Mouse (Mus musculus) liver, embryonic 14.5 days (tissue): ENCODE results near the gene Dhx58. TPM values are rescaled to one million over a fixed set of nuclear protein-coding genes. Genes with fewer than 3 reads are reported as not detected.

Experiments used
- ATAC-seq: fragments of 200-750 bp; cut with Nextera tagmentation; 2 replicates; pipeline ENCODE4 v1.8.0; 2017; ENCODE audit warnings: moderate number of reproducible peaks, mild to moderate bottlenecking, moderate library complexity; ENCODE audit not compliant: insufficient read depth
- DNase-seq, 3 experiments: peaks; one replicate each; pipeline ENCODE4 v3.0.0-alpha.2; 2012 to 2013; ENCODE audit warnings: low read depth in 3 of 3, low spot score in 3 of 3
- H3K27ac ChIP-seq: fragments of 300-500 bp; sonication (generic); 2 replicates; pipeline ENCODE4 v1.5.1; 2014; ENCODE audit warnings: moderate library complexity, mild to moderate bottlenecking, control low read depth, inconsistent platforms
- H3K27me3 ChIP-seq: fragments of 300-500 bp; sonication (generic); 2 replicates; pipeline ENCODE4 v1.6.1; 2014; ENCODE audit warnings: mild to moderate bottlenecking, low read length, moderate library complexity; ENCODE audit not compliant: control insufficient read depth, insufficient read depth
- H3K36me3 ChIP-seq: fragments of 300-500 bp; sonication (generic); replicated peaks from 2 replicates; pipeline ENCODE4 v1.6.1; 2014; ENCODE audit warnings: low read depth; ENCODE audit not compliant: control insufficient read depth, insufficient read depth
- H3K4me1 ChIP-seq, 2 experiments: fragments of 200-500 bp in 1 of 2; fragments of 300-500 bp in 1 of 2; sonication (generic) in 1 of 2; replicated peaks; 2 replicates each; pipeline ENCODE4 v1.6.1; 2012 to 2014; ENCODE audit warnings: antibody characterized with exemption in 1 of 2, inconsistent platforms in 1 of 2, low read length in 1 of 2; ENCODE audit not compliant: control insufficient read depth in 2 of 2, insufficient read depth in 2 of 2
- H3K4me2 ChIP-seq: fragments of 300-500 bp; sonication (generic); 2 replicates; pipeline ENCODE4 v1.6.1; 2014; ENCODE audit warnings: low read depth, mild to moderate bottlenecking, control low read depth, moderate library complexity
- H3K4me3 ChIP-seq, 2 experiments: fragments of 200-500 bp in 1 of 2; fragments of 300-500 bp in 1 of 2; sonication (generic) in 1 of 2; 2 replicates each; pipeline ENCODE4 v1.5.1; 2012 to 2014; ENCODE audit warnings: low read depth in 2 of 2, low read length in 2 of 2, mild to moderate bottlenecking in 2 of 2, control low read depth in 1 of 2, inconsistent platforms in 1 of 2, moderate library complexity in 1 of 2; ENCODE audit not compliant: insufficient read depth in 1 of 2
- H3K9ac ChIP-seq: fragments of 300-500 bp; sonication (generic); replicated peaks from 2 replicates; pipeline ENCODE4 v1.6.1; 2014; ENCODE audit warnings: mild to moderate bottlenecking, control low read depth, moderate library complexity
- H3K9me3 ChIP-seq: fragments of 300-500 bp; sonication (generic); 2 replicates; pipeline ENCODE4 v1.6.1; 2016; ENCODE audit warnings: low read length, mixed read lengths; ENCODE audit not compliant: control insufficient read depth
- CTCF ChIP-seq: IDR thresholded peaks from 2 replicates; pipeline ENCODE4 v1.5.1; 2016; ENCODE audit warnings: antibody characterized with exemption, low read depth, control low read depth
- EP300 ChIP-seq: IDR thresholded peaks from 2 replicates; pipeline ENCODE4 v1.6.1; 2016; ENCODE audit warnings: antibody characterized with exemption, low read depth
- WGBS: fragments of 180-500 bp; shearing (Covaris S2); extraction: QIAGEN DNeasy Blood & Tissue Kit; methylation state at CpG from one replicate; pipeline ENCODE4 v1.1.7; 2014; ENCODE audit not compliant: insufficient replicate concordance; 5-methylcytosine and 5-hydroxymethylcytosine counted together
- polyA plus RNA-seq, 2 experiments: library from polyadenylated mRNA; depleted of rRNA in 1 of 2; stranded (reverse) in 1 of 2; unstranded in 1 of 2; fragments of >200 nt; fragmentation: Nextera tagmentation in 1 of 2; extraction: Ambion mirVana in 1 of 2; gene quantifications; 2 replicates each; pipeline versions ENCODE4 v1.2.1 to v1.2.3; 2012 to 2014

The Dhx58 gene
- polyA plus RNA-seq, 2 experiments, result 1.6 to 1.7 TPM

DNA sequence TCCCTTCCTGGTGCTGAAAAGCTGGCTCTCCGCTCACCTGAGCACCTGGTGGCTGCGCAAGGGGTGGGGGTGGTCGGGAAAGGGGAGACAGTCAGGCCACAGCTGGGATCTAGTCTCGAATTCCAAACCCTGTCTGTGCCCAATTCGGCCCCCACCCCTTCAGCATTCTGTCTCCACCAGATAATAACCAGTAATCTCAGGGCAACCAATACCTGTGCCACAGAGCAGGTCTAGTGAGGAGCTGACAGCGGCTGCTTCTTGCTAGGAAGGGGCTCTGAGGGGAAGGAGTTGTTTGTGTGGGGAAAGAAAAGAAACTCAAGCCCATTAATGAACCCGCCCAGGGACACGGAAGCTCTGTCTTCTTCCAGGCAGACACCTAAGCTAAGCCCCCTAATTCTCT is 52.9 kb downstream of the Dhx58 start:
- WGBS, result 14% methylated on average over 8 of the region's 8 CpGs
- TF ChIP-seq EP300, result no peak
- TF ChIP-seq CTCF, result no peak
- H3K4me3 ChIP-seq, result no peak overlapping the region
- ATAC-seq (no peak), DNase-seq (no peak)
- H3K9me3 ChIP-seq, result no peaks in the 10 kb centered on the region
- no peaks in the 10 kb centered on the region for H3K4me1 ChIP-seq
- no peak overlapping the region for H3K27ac ChIP-seq
- no peak overlapping the region for H3K9ac ChIP-seq
- H3K4me2 ChIP-seq, result no peak overlapping the region
- H3K36me3 ChIP-seq, result no peaks in the 10 kb centered on the region
- H3K27me3 ChIP-seq, result peaks cover 7% of the 10 kb centered on the region

DNA sequence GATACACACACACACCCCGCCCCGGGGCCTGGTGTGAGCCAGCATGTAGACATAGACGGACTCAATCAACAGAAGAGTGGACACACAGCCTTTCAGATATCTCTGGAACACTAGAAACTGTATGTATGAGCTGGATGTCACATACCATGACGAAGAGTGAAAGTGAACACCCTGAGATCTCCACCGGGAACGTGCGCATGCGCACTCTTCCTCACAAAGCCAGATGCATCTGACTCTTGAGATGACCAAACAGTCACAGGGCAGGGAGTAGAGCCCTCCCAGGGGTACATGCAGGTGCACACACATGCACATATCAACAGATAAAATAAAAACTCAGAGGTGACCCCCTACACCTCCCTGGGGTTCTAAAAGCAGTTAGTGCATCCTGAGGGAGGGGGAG is 55.7 kb downstream of the Dhx58 start:
- ATAC-seq, result no peak
- no peak overlapping the region for H3K27ac ChIP-seq
- WGBS, result 73% methylated on average over 8 of the region's 8 CpGs
- H3K4me2 ChIP-seq, result no peak overlapping the region
- H3K9me3 ChIP-seq, result no peaks in the 10 kb centered on the region
- no peak for DNase-seq
- peaks cover 7% of the 10 kb centered on the region for H3K27me3 ChIP-seq
- TF ChIP-seq CTCF (no peak), EP300 (no peak)
- no peak overlapping the region for H3K9ac ChIP-seq
- H3K4me1 ChIP-seq, result no peaks in the 10 kb centered on the region
- no peaks in the 10 kb centered on the region for H3K36me3 ChIP-seq
- no peak overlapping the region for H3K4me3 ChIP-seq

DNA sequence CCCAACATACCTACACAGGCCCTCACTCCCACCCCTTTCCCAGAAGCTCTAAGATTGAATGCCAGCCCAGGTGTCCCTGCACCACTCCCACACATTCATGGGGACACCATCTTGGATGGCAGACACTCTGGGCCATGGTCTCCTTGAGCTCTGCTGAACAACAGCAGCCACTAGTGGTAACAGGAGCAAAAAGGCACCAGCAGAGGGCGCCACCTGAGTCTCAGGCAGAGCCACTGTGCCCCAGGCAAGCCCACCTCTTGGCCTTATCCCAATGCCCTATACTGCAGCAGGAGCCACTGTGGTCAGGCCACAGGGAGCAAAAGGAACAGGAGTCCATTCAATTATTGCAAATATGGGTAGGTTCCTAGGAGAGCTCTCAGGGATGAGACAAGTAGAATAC is 57.8 kb downstream of the Dhx58 start:
- DNase-seq (peak in 2 of 3 experiments; percentile 11 to 24), ATAC-seq (no peak)
- Histone ChIP-seq H3K9me3 (no peaks in the 10 kb centered on the region), H3K9ac (no peak overlapping the region), H3K27me3 (peaks cover 7% of the 10 kb centered on the region), H3K36me3 (no peaks in the 10 kb centered on the region), H3K4me2 (no peak overlapping the region), H3K4me1 (no peaks in the 10 kb centered on the region), H3K4me3 (no peak overlapping the region), H3K27ac (no peak overlapping the region)
- TF ChIP-seq EP300 (no peak), CTCF (peak; percentile 86)
- WGBS, result 4% methylated on average over 1 of the region's 1 CpGs

Other genes with a start within 250 kb of the Dhx58 start
- gene Klhl11, start 231.5 kb downstream of the Dhx58 start, polyA plus RNA-seq (2012; rRNA removed), result 0.90 and 1.2 TPM in 2 replicates
- 1.8 and 2.2 TPM in 2 replicates for gene Klhl11, start 231.5 kb downstream of the Dhx58 start, polyA plus RNA-seq (2014; fragmentation: Nextera tagmentation; extraction: Ambion mirVana)
- 35.5 and 45.9 TPM in 2 replicates for gene Acly, start 176.3 kb downstream of the Dhx58 start, polyA plus RNA-seq (2012; rRNA removed)
- 68.2 and 76.7 TPM in 2 replicates for gene Acly, start 176.3 kb downstream of the Dhx58 start, polyA plus RNA-seq (2014; fragmentation: Nextera tagmentation; extraction: Ambion mirVana)
- gene Ttc25, start 158.7 kb downstream of the Dhx58 start, polyA plus RNA-seq (2012; rRNA removed), result 0.01 and 0.03 TPM in 2 replicates
- 0.13 and 0.19 TPM in 2 replicates for gene Ttc25, start 158.7 kb downstream of the Dhx58 start, polyA plus RNA-seq (2014; fragmentation: Nextera tagmentation; extraction: Ambion mirVana)
- 5.2 and 6.3 TPM in 2 replicates for gene Cnp, start 129.4 kb downstream of the Dhx58 start, polyA plus RNA-seq (2012; rRNA removed)
- 10.0 and 12.0 TPM in 2 replicates for gene Cnp, start 129.4 kb downstream of the Dhx58 start, polyA plus RNA-seq (2014; fragmentation: Nextera tagmentation; extraction: Ambion mirVana)
- gene Nkiras2, start 85.0 kb downstream of the Dhx58 start, polyA plus RNA-seq (2012; rRNA removed), result 15.0 and 15.5 TPM in 2 replicates
- gene Nkiras2, start 85.0 kb downstream of the Dhx58 start, polyA plus RNA-seq (2014; fragmentation: Nextera tagmentation; extraction: Ambion mirVana), result 16.8 and 17.0 TPM in 2 replicates
- gene Dnajc7, start 84.1 kb downstream of the Dhx58 start, polyA plus RNA-seq (2012; rRNA removed), result 40.6 and 61.7 TPM in 2 replicates
- gene Dnajc7, start 84.1 kb downstream of the Dhx58 start, polyA plus RNA-seq (2014; fragmentation: Nextera tagmentation; extraction: Ambion mirVana), result 13.4 and 15.1 TPM in 2 replicates
- not detected in 2 replicates for gene Zfp385c, start 11.8 kb downstream of the Dhx58 start, polyA plus RNA-seq (2012; rRNA removed)
- gene Zfp385c, start 11.8 kb downstream of the Dhx58 start, polyA plus RNA-seq (2014; fragmentation: Nextera tagmentation; extraction: Ambion mirVana), result not detected in 2 replicates
- gene Kat2a, start 8.2 kb upstream of the Dhx58 start, polyA plus RNA-seq (2012; rRNA removed), result 13.0 and 13.8 TPM in 2 replicates
- gene Kat2a, start 8.2 kb upstream of the Dhx58 start, polyA plus RNA-seq (2014; fragmentation: Nextera tagmentation; extraction: Ambion mirVana), result 12.7 and 14.6 TPM in 2 replicates
- not detected in 2 replicates for gene Hspb9, start 9.6 kb upstream of the Dhx58 start, polyA plus RNA-seq (2012; rRNA removed)
- 0.14 TPM in 1 of 2 replicates, not detected in the other for gene Hspb9, start 9.6 kb upstream of the Dhx58 start, polyA plus RNA-seq (2014; fragmentation: Nextera tagmentation; extraction: Ambion mirVana)
- gene Rab5c, start 33.9 kb upstream of the Dhx58 start, polyA plus RNA-seq (2012; rRNA removed), result 109 and 127 TPM in 2 replicates
- gene Rab5c, start 33.9 kb upstream of the Dhx58 start, polyA plus RNA-seq (2014; fragmentation: Nextera tagmentation; extraction: Ambion mirVana), result 57.4 and 59.9 TPM in 2 replicates
- gene Kcnh4, start 55.7 kb upstream of the Dhx58 start, polyA plus RNA-seq (2012; rRNA removed), result 0.02 TPM in 1 of 2 replicates, not detected in the other
- gene Kcnh4, start 55.7 kb upstream of the Dhx58 start, polyA plus RNA-seq (2014; fragmentation: Nextera tagmentation; extraction: Ambion mirVana), result not detected in 2 replicates
- not detected in 2 replicates for gene Hcrt, start 58.7 kb upstream of the Dhx58 start, polyA plus RNA-seq (2012; rRNA removed)
- gene Hcrt, start 58.7 kb upstream of the Dhx58 start, polyA plus RNA-seq (2014; fragmentation: Nextera tagmentation; extraction: Ambion mirVana), result not detected in 2 replicates
- gene Ghdc, start 66.7 kb upstream of the Dhx58 start, polyA plus RNA-seq (2012; rRNA removed), result 2.2 and 2.3 TPM in 2 replicates
- gene Ghdc, start 66.7 kb upstream of the Dhx58 start, polyA plus RNA-seq (2014; fragmentation: Nextera tagmentation; extraction: Ambion mirVana), result 0.76 and 0.77 TPM in 2 replicates
- 10.6 and 12.4 TPM in 2 replicates for gene Stat5b, start 146.5 kb upstream of the Dhx58 start, polyA plus RNA-seq (2012; rRNA removed)
- 16.4 and 19.3 TPM in 2 replicates for gene Stat5b, start 146.5 kb upstream of the Dhx58 start, polyA plus RNA-seq (2014; fragmentation: Nextera tagmentation; extraction: Ambion mirVana)
- gene Stat5a, start 155.1 kb upstream of the Dhx58 start, polyA plus RNA-seq (2012; rRNA removed), result 7.8 and 8.5 TPM in 2 replicates
- 7.2 and 8.6 TPM in 2 replicates for gene Stat5a, start 155.1 kb upstream of the Dhx58 start, polyA plus RNA-seq (2014; fragmentation: Nextera tagmentation; extraction: Ambion mirVana)
- gene Stat3, start 235.3 kb upstream of the Dhx58 start, polyA plus RNA-seq (2012; rRNA removed), result 15.0 and 17.7 TPM in 2 replicates
- gene Stat3, start 235.3 kb upstream of the Dhx58 start, polyA plus RNA-seq (2014; fragmentation: Nextera tagmentation; extraction: Ambion mirVana), result 27.2 and 27.4 TPM in 2 replicates